Mouse (Mus musculus): Measurements from ENCODE around the gene Itgam.
A peak's percentile ranks its signal among the peaks of the same experiment; 100 is the strongest.
"Not testable (repeated sequence)": the region's sequence is repeated elsewhere in the genome, so short reads cannot be mapped to it uniquely, and the experiment has no call there.

Itgam gene

GRCm38 (mm10) chr7:128062456-128062855 lies at the start of gene Itgam, which contains the start of gene Gm49368:
Itgam (plus strand) TSS chr7:128062640.
Gm49368 (plus strand) TSS chr7:128062683.
- no peak for DNase-seq (ENCODE audit: low spot score)

- no peak for DNase-seq (ENCODE audit: low spot score)
These were observed 49.3 kb upstream of the Itgam start for GRCm38 (mm10) chr7:128013116-128013515.

GRCm38 (mm10) chr7:128016134-128016533 lies 46.3 kb upstream of the Itgam start:
- DNase-seq (ENCODE audit: low spot score): not testable (repeated sequence)

DNA sequence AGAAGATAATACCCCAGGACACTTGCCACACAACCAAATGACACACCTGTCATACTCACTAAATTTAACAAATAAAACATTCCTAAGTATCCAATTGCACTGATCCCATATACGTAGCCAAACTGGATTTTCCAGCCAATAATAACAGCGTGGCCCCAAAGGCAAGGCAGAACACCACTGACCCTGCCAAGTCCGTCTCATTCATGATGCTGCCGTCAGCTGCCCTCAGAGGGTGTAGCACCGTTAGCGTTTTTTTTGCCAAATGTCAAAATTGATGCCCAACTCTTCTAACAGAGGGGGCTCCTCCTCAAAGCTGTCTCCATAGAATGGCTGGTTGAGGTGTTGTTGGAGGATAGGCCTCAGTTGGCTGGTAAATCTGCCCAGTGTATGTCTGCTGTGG lies 45.8 kb upstream of the Itgam start:
- DNase-seq (ENCODE audit: low spot score): no peak

DNA sequence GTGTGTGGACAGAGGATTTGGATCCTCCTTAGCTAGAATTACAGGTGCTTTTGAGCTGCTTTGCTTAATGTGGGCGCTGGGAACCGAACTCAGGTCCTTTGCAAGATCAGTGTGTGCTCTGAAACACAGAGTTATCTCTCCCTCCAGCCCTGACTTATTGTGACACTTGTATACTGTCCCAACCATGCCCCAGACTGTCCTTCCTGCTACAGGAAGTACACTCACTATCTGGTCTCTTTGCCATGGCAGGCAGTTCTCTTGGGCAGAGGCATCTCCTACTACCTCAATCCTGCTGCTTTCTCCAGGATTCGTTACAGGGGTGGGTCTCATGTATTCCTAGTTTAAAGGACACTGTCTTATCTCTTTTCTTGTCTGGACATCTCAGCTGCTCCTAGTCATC lies 44.2 kb upstream of the Itgam start:
- no peak for DNase-seq (ENCODE audit: low spot score)

- DNase-seq (ENCODE audit: low spot score): no peak
These were observed 43.3 kb upstream of the Itgam start for GRCm38 (mm10) chr7:128019187-128019586.

DNA sequence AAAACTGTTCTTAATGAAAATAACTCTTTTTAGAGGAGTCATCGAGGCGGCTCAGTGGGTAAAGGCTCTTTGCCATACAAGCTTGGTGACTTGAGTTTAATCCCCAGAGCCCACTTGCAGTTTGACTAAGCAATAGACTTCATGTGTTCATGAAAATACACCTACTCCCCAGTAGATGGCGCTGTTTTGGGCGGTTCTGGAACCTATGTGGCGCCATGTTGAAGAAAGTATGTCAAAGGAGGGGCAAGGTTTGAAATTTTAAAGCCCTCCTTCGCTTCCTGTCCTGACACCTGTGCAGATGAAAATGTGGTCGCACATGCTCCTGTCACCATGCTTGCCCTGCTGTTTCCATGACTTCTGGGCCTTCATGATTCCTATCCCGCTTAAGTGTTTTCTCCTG lies 39.5 kb upstream of the Itgam start:
- DNase-seq (ENCODE audit: low spot score): peak; percentile 22

GRCm38 (mm10) chr7:128023565-128023964 lies 38.9 kb upstream of the Itgam start:
- DNase-seq (ENCODE audit: low spot score): no peak

DNA sequence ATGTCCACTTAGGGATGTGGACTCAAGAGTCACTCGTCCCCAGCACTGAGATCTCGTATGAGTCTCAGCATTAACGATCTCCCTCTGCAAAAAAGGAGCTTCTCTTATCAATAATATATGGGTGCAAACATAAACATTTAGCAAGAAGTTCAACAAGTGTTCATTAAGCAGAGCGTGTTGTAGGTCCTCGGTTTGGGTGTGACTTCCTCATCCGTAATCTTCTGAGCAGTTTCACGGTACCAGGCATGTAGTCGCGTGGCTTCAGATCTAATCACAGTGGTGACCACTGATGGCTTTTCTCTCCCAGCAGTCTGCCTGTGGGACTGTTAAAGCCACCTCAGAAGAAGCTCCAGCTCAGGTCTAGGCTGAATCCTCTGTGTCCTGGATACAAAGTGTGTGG lies 38.1 kb upstream of the Itgam start:
- DNase-seq (ENCODE audit: low spot score): no peak

DNA sequence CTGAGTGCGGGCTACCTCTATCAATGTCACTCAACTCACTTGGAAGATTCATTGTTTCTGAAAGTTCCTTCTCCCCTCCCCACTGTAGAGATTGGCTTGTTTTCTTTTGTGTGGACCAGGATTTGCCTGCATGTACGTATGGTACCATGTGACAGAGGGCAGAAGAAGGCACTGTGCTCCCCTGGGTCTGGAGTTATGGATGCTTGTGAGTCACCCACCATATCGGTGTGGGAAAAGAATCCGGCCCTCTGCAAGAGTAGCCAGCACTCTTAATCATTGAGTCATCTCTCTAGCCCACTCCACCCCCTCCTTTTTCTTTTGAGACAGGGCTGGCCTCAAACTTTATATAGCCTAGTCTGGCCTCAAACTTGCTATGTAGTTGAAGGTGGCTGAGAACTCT lies 37.5 kb upstream of the Itgam start:
- DNase-seq (ENCODE audit: low spot score): no peak

GRCm38 (mm10) chr7:128025381-128025780 lies 37.1 kb upstream of the Itgam start:
- DNase-seq (ENCODE audit: low spot score): no peak

DNA sequence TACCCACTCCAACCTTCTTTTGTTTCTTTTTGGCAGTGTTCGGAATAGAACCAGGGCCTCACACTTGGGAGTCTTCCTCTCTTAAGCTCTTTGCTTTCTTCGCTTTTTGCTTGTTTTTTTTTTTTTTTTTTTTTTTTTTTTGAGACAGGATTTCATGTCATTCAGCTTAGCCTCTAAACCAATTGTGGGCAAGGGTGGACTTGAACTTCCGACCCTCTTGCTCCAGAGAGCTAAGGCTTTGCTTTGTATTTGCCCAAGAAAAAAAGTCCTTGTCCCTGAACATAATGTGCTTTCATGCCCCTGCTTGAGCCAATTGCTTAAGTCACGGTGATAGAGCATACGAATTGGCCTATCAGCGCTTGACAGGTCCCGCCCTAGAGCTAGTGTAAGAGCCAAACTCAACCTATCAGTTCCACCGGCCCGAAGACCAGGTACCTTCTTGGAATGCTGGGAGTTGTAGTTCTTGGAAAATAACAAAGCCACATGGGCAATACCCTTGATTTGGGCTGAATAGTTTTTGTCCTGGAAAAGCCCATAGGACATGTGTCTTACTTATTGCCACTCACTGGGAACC lies 30.9 kb upstream of the Itgam start:
- peak; percentile 70 for DNase-seq (ENCODE audit: low spot score)

DNA sequence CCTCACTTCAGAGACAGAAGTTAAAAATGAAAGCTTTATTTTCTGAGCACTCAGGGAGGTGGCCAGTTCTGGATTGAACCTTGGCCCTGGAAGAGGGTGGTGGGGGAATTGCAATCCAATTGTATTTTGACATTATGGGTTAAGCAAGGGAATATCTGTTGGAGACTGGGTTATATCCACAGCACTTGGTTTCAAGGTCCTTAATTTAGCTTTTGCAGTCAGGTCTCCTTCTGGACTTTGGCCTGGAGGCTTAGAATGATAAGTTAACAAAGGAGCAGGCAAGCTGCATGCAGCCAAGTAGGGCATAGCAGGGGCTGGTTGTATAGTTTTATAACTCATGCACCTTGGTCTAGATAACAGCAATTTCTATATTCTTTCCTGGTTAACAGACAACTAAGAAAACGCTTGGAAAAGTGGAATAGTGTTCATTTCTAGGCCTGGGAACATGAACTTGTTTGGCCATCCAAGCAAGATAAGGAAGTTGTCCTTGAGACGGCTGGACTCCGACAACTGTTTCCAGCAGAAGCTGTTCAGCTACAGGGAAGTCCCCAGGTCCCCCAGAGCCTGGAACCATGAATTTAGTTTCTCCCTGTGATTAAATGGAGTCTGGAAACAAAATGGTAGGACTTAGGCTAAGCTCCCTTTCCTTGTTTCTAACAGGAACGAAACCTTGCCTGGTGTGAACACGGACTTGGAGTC lies 30.0 kb upstream of the Itgam start:
- no peak for DNase-seq (ENCODE audit: low spot score)

DNA sequence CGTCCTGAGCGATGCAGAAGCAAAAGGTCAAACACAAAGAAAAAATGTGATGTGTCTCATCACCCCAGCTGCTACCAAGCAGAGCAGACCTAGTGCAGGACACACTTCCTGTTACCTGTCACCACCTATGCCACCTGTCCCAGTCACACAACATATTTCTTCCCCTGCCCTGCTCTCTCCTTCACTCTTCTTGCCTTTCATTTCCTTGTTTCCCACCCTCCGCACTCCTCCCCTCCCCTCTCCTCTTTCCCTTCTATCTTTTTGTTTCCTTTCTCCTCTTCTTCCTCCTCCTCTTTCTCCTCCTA lies 29.5 kb upstream of the Itgam start:
- no peak for DNase-seq (ENCODE audit: low spot score)

- no peak for DNase-seq (ENCODE audit: low spot score)
These were observed 28.8 kb upstream of the Itgam start for GRCm38 (mm10) chr7:128033616-128034015.

DNA sequence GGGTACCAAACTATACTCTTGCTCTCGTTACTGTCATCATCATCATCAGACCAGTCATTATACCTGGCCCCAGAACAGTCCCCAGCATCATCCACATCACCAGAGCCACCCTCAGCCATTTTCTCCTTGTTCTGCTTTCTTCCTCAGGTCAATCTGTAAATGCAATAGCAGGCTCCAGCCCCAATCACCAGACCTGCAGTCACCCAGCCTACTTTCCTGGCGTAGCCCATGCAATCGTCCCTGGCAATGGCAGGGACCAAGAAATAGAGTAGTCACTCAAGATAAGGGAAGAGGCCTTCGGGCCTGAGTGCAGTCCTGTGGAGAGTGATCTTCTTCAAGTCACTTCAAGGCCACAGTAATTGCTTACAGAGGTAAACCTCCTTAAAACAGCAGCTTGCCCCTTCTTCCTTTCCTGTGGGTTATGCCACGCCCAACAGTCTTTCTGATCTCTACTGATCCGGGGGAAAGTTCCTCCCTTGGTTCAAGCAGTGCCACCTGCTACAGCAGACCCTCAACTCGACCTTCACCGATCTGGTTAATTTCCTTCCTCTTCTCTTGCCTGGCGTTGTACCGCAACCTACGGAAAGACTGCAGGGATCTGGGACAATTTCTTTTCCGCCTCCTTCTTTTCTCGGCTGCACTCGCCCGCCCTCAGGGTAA lies 20.1 kb upstream of the Itgam start:
- DNase-seq (ENCODE audit: low spot score): not testable (repeated sequence)

GRCm38 (mm10) chr7:128044142-128044785 lies 18.2 kb upstream of the Itgam start:
- no peak for DNase-seq (ENCODE audit: low spot score)

- DNase-seq (ENCODE audit: low spot score): no peak
These were observed 16.8 kb upstream of the Itgam start for GRCm38 (mm10) chr7:128045640-128046039.

DNA sequence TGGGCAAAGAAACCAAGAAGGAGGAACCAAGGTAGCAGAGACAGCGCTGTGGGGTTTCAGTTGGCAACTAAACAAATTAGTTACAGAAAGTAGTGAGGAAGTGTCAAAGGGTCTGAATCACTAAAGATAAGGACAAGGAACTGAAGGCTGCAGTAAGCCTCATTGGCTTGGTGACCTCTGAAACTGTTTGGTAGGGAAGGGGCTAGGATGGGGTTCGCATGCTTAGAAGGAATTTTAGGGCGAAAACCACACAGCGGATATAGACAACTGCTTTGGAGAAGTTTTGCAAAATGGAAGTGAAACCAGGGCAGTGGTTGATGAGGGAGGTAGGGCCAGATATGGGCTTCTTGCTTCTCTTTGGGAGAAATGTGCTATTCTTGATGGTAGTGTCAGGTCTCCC lies 13.6 kb upstream of the Itgam start:
- no peak for DNase-seq (ENCODE audit: low spot score)

- DNase-seq (ENCODE audit: low spot score): no peak
These were observed 13.2 kb upstream of the Itgam start for GRCm38 (mm10) chr7:128049254-128049653.

GRCm38 (mm10) chr7:128050739-128051138 lies 11.7 kb upstream of the Itgam start:
- no peak for DNase-seq (ENCODE audit: low spot score)

GRCm38 (mm10) chr7:128053061-128053460 lies 9.4 kb upstream of the Itgam start:
- no peak for DNase-seq (ENCODE audit: low spot score)

DNA sequence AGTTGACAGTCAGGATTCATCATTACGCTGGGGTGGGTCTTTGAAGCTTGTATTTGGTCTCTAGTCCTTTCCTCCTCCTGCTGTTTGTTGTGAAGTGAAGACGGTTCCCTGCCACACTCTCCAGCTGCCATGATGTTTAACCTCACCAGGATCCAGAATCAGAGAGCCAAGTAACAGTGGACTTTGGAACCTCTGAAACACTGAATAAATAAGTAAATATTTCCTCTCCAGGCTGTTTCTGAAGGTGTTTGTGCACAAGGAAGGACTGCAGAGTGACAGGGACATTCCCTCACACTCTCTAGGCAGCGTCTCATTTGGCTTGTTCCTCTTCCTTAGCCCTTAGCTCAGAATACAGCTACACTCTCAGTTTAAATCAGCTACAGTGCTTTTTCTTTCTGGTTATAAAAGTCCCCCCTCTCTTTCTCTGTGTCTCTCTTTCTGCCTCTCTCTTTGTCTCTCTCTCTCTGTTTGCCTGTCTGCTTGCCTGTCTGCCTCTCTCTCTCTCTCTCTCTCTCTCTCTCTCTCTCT lies 5.5 kb upstream of the Itgam start:
- no peak for DNase-seq (ENCODE audit: low spot score)
